Mouse (Mus musculus) ZHBTc4 (cell line): Measurements from ENCODE around the gene Tmem274.

ENCODE experiments used
- DNase-seq: peaks from one replicate; pipeline ENCODE4 v3.0.0-alpha.2; 2011; ENCODE audit warnings: low read depth, low spot score

Tmem274 gene

GRCm38 (mm10) chr4:149475096-149475495, 2.1 kb upstream of the Tmem274 start:
- no peak for DNase-seq

- DNase-seq: no peak
These were observed 7.4 kb downstream of the Tmem274 start for GRCm38 (mm10) chr4:149484566-149484965.

GRCm38 (mm10) chr4:149485053-149485824, 8.1 kb downstream of the Tmem274 start, which contains the start of the genes Nmnat1 and Lzic:
Gene Nmnat1, minus strand, starts transcription at chr4:149485202.
Gene Lzic, plus strand, starts transcription at chr4:149485229.
- DNase-seq: peak; percentile 98

GRCm38 (mm10) chr4:149485825-149486206, 8.6 kb downstream of the Tmem274 start:
- DNase-seq: peak; percentile 36

GRCm38 (mm10) chr4:149487729-149488128, 10.6 kb downstream of the Tmem274 start:
- DNase-seq: no peak

GRCm38 (mm10) chr4:149489415-149490240, 12.4 kb downstream of the Tmem274 start:
- no peak for DNase-seq

GRCm38 (mm10) chr4:149491151-149491550, 14.0 kb downstream of the Tmem274 start:
- DNase-seq: peak; percentile 69

GRCm38 (mm10) chr4:149496612-149497011, 19.4 kb downstream of the Tmem274 start:
- no peak for DNase-seq

GRCm38 (mm10) chr4:149498901-149499300, 21.7 kb downstream of the Tmem274 start:
- no peak for DNase-seq

GRCm38 (mm10) chr4:149499790-149500189, 22.6 kb downstream of the Tmem274 start:
- DNase-seq: no peak

GRCm38 (mm10) chr4:149504363-149504762, 27.2 kb downstream of the Tmem274 start:
- no peak for DNase-seq

- DNase-seq: no peak
These were observed 27.7 kb downstream of the Tmem274 start for GRCm38 (mm10) chr4:149504858-149505257.

GRCm38 (mm10) chr4:149505261-149505967, 28.2 kb downstream of the Tmem274 start:
- no peak for DNase-seq

- no peak for DNase-seq
These were observed 29.7 kb downstream of the Tmem274 start for GRCm38 (mm10) chr4:149506904-149507303.

- no peak for DNase-seq
These were observed 34.1 kb downstream of the Tmem274 start for GRCm38 (mm10) chr4:149511221-149511646.

GRCm38 (mm10) chr4:149512072-149512471, 34.9 kb downstream of the Tmem274 start:
- DNase-seq: no peak

GRCm38 (mm10) chr4:149515706-149516105, 38.5 kb downstream of the Tmem274 start:
- DNase-seq: no peak

- DNase-seq: peak; percentile 99
These were observed 40.7 kb downstream of the Tmem274 start, which contains the start of gene Ctnnbip1 for GRCm38 (mm10) chr4:149517868-149518340. Gene Ctnnbip1, plus strand, starts transcription at chr4:149518236.

GRCm38 (mm10) chr4:149518351-149519220, 41.4 kb downstream of the Tmem274 start:
- DNase-seq: no peak

GRCm38 (mm10) chr4:149521258-149521657, 44.1 kb downstream of the Tmem274 start:
- DNase-seq: no peak

GRCm38 (mm10) chr4:149523961-149524360, 46.8 kb downstream of the Tmem274 start:
- DNase-seq: no peak
